Mouse (Mus musculus): Measurements from ENCODE around the gene Olfr683. TPM values are rescaled to one million over a fixed set of nuclear protein-coding genes. Genes with fewer than 3 reads are reported as not detected.
"Not testable (repeated sequence)": the region's sequence is repeated elsewhere in the genome, so short reads cannot be mapped to it uniquely, and the experiment has no call there.

Gene Olfr683
- not detected in 2 replicates for polyA plus RNA-seq (2014; fragmentation: Nextera tagmentation; extraction: Ambion mirVana)

DNA sequence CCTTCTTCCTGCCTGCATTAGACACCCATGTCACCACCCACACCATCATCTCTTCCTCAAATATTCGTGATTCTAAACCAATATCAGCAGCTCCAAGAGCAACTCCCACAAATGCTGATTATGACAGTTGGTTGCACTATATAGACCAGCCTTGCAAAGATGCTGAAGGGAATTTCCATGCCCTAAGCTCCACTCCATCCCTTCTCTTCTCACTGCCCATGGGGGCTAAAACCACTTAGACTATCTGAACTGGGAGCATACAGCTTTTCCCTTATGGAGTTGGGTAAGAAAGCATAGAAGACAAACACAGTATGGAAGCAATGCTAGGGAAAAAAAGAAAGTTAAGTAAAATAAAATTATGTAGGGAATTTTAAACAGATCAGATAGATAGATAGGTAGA lies at the start of gene Olfr683:
TSS of gene Olfr683 (minus strand) at position 101 of the 400 bp plus-strand sequence.
- 60% methylated on average over 1 of the region's 1 CpGs for WGBS

GRCm38 (mm10) chr7:105185912-105186311 lies 39.1 kb upstream of the Olfr683 start, which contains the start of gene Olfr685:
TSS of gene Olfr685 (minus strand) at chr7:105186012.
- no peak for ATAC-seq (ENCODE audit: insufficient number of reproducible peaks, insufficient read depth, low FRiP score, low read depth)
- H3K27me3 ChIP-seq (ENCODE audit: control insufficient read depth, insufficient read depth, low read length), result no peaks in the 10 kb centered on the region
- no peaks in the 10 kb centered on the region for H3K4me1 ChIP-seq (ENCODE audit: control insufficient read depth, insufficient read depth, low read length)
- no peak within 1 kb of the TSS for H3K27ac ChIP-seq (ENCODE audit: low read length)
- no peaks in the 10 kb centered on the region for H3K9me3 ChIP-seq (ENCODE audit: control insufficient read depth, low read depth, low read length)
- H3K36me3 ChIP-seq (ENCODE audit: control insufficient read depth, insufficient read depth, low read length), result no peaks in the 10 kb centered on the region
- H3K9ac ChIP-seq (replicated peaks; ENCODE audit: low read depth, low read length), result no peak within 1 kb of the TSS
- H3K4me3 ChIP-seq (ENCODE audit: low read depth, low read length), result no peak within 1 kb of the TSS
- WGBS, result 82% methylated on average over 1 of the region's 1 CpGs
- no peak within 1 kb of the TSS for H3K4me2 ChIP-seq (replicated peaks; ENCODE audit: low read depth, low read length)

More for the DNA sequence above, at the start of gene Olfr683:
- Histone ChIP-seq H3K4me3 (ENCODE audit: low read depth, low read length) (no peak within 1 kb of the TSS), H3K9me3 (ENCODE audit: control insufficient read depth, low read depth, low read length) (no peaks in the 10 kb centered on the region), H3K27me3 (ENCODE audit: control insufficient read depth, insufficient read depth, low read length) (no peaks in the 10 kb centered on the region), H3K9ac (replicated peaks; ENCODE audit: low read depth, low read length) (no peak within 1 kb of the TSS), H3K4me2 (replicated peaks; ENCODE audit: low read depth, low read length) (no peak within 1 kb of the TSS), H3K27ac (ENCODE audit: low read length) (no peak within 1 kb of the TSS), H3K36me3 (ENCODE audit: control insufficient read depth, insufficient read depth, low read length) (no peaks in the 10 kb centered on the region), H3K4me1 (ENCODE audit: control insufficient read depth, insufficient read depth, low read length) (no peaks in the 10 kb centered on the region)
- no peak for ATAC-seq (ENCODE audit: insufficient number of reproducible peaks, insufficient read depth, low FRiP score, low read depth)

- Histone ChIP-seq H3K9me3 (ENCODE audit: control insufficient read depth, low read depth, low read length) (no peaks in the 10 kb centered on the region), H3K27me3 (ENCODE audit: control insufficient read depth, insufficient read depth, low read length) (no peaks in the 10 kb centered on the region), H3K36me3 (ENCODE audit: control insufficient read depth, insufficient read depth, low read length) (no peaks in the 10 kb centered on the region), H3K27ac (ENCODE audit: low read length) (no peak overlapping the region), H3K4me2 (replicated peaks; ENCODE audit: low read depth, low read length) (no peak overlapping the region), H3K4me1 (ENCODE audit: control insufficient read depth, insufficient read depth, low read length) (no peaks in the 10 kb centered on the region), H3K9ac (replicated peaks; ENCODE audit: low read depth, low read length) (no peak overlapping the region), H3K4me3 (ENCODE audit: low read depth, low read length) (no peak overlapping the region)
- WGBS, result 55% methylated on average over 4 of the region's 4 CpGs
- ATAC-seq (ENCODE audit: insufficient number of reproducible peaks, insufficient read depth, low FRiP score, low read depth), result no peak
These were observed 24.0 kb upstream of the Olfr683 start for GRCm38 (mm10) chr7:105170773-105171172.

DNA sequence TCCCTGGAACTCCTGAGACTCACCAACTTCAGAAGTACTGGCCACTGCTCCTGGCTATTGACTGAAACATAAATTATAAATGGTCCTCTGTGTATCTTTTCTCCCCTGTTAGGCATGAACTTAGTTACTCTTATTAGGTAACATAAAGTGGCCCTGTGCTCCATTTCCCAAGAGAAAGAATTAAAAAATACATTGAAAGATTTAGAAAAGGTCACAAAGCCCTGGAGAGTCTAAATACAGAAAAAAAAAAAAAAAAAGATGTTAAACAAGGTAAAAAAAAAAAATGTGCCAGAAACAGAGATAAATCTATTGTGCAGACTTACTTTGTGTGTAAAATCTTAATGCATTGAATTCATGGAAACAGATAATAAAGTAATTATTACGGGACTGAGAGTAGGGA lies 16.7 kb upstream of the Olfr683 start, which contains the start of gene Olfr684:
TSS of gene Olfr684 (minus strand) at position 101 of the 400 bp plus-strand sequence.
- H3K9me3 ChIP-seq (ENCODE audit: control insufficient read depth, low read depth, low read length), result no peaks in the 10 kb centered on the region
- no peak within 1 kb of the TSS for H3K4me2 ChIP-seq (replicated peaks; ENCODE audit: low read depth, low read length)
- no peaks in the 10 kb centered on the region for H3K4me1 ChIP-seq (ENCODE audit: control insufficient read depth, insufficient read depth, low read length)
- no peaks in the 10 kb centered on the region for H3K27me3 ChIP-seq (ENCODE audit: control insufficient read depth, insufficient read depth, low read length)
- H3K4me3 ChIP-seq (ENCODE audit: low read depth, low read length), result no peak within 1 kb of the TSS
- H3K9ac ChIP-seq (replicated peaks; ENCODE audit: low read depth, low read length), result no peak within 1 kb of the TSS
- ATAC-seq (ENCODE audit: insufficient number of reproducible peaks, insufficient read depth, low FRiP score, low read depth), result no peak
- WGBS, result 56% methylated on average over 1 of the region's 1 CpGs
- no peaks in the 10 kb centered on the region for H3K36me3 ChIP-seq (ENCODE audit: control insufficient read depth, insufficient read depth, low read length)
- no peak within 1 kb of the TSS for H3K27ac ChIP-seq (ENCODE audit: low read length)

DNA sequence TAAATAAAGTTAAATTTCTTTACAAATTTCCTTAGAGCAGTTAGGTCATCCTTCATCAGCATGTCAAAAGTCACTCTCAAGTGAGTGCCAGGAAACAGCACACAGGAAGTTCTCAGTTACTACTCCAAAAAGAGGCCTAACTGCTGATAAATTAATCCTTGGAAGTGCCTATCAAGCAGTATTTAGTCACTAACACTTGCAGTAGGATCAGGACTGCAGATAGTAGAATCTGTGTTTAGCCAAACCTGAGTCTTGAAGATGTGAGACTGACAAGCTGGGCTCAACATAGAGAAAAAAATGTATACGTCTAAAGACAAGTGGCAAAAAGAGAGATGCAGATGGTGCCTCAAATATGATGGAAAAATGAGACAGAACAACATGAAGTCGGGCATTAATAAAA lies 5.5 kb downstream of the Olfr683 start:
- H3K4me1 ChIP-seq (ENCODE audit: control insufficient read depth, insufficient read depth, low read length), result no peaks in the 10 kb centered on the region
- no peaks in the 10 kb centered on the region for H3K27me3 ChIP-seq (ENCODE audit: control insufficient read depth, insufficient read depth, low read length)
- H3K36me3 ChIP-seq (ENCODE audit: control insufficient read depth, insufficient read depth, low read length), result no peaks in the 10 kb centered on the region
- H3K9ac ChIP-seq (replicated peaks; ENCODE audit: low read depth, low read length), result no peak overlapping the region
- no peak overlapping the region for H3K4me3 ChIP-seq (ENCODE audit: low read depth, low read length)
- no peaks in the 10 kb centered on the region for H3K9me3 ChIP-seq (ENCODE audit: control insufficient read depth, low read depth, low read length)
- H3K4me2 ChIP-seq (replicated peaks; ENCODE audit: low read depth, low read length), result no peak overlapping the region
- no peak overlapping the region for H3K27ac ChIP-seq (ENCODE audit: low read length)
- no peak for ATAC-seq (ENCODE audit: insufficient number of reproducible peaks, insufficient read depth, low FRiP score, low read depth)
- 61% methylated on average over 2 of the region's 2 CpGs for WGBS

DNA sequence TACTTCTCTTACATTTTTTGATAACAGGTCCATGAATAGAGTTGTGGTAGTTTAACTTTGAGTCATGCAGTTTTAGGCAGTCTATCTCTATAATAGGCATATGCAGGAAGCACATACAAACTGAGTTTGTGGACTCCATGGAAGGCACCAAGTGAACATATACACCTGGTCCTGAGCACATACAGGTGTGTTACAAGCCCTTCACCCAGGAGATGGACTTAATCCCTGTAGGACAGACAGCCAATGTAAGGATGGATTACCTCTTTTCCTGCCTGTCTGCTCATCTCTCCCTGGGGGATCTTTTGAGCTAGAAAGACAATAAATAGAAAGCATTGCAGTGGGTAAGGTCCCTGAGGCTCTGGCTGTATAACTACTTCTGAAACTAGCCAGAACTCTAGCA lies 30.3 kb downstream of the Olfr683 start, which contains the start of gene Olfr681:
TSS of gene Olfr681 (plus strand) at position 301 of the 400 bp plus-strand sequence.
- H3K36me3 ChIP-seq (ENCODE audit: control insufficient read depth, insufficient read depth, low read length), result no peaks in the 10 kb centered on the region
- no peak within 1 kb of the TSS for H3K27ac ChIP-seq (ENCODE audit: low read length)
- H3K4me2 ChIP-seq (replicated peaks; ENCODE audit: low read depth, low read length), result no peak within 1 kb of the TSS
- no peaks in the 10 kb centered on the region for H3K27me3 ChIP-seq (ENCODE audit: control insufficient read depth, insufficient read depth, low read length)
- no peaks in the 10 kb centered on the region for H3K9me3 ChIP-seq (ENCODE audit: control insufficient read depth, low read depth, low read length)
- H3K9ac ChIP-seq (replicated peaks; ENCODE audit: low read depth, low read length), result no peak within 1 kb of the TSS
- H3K4me3 ChIP-seq (ENCODE audit: low read depth, low read length), result no peak within 1 kb of the TSS
- H3K4me1 ChIP-seq (ENCODE audit: control insufficient read depth, insufficient read depth, low read length), result no peaks in the 10 kb centered on the region
- ATAC-seq (ENCODE audit: insufficient number of reproducible peaks, insufficient read depth, low FRiP score, low read depth), result no peak

- H3K9ac ChIP-seq (replicated peaks; ENCODE audit: low read depth, low read length); H3K36me3 ChIP-seq (ENCODE audit: control insufficient read depth, insufficient read depth, low read length); ATAC-seq (ENCODE audit: insufficient number of reproducible peaks, insufficient read depth, low FRiP score, low read depth): not testable (repeated sequence)
These were observed 54.1 kb downstream of the Olfr683 start, which contains the start of gene Olfr680-ps1 for GRCm38 (mm10) chr7:105092717-105093116. TSS of gene Olfr680-ps1 (minus strand) at chr7:105092817.

More at GRCm38 (mm10) chr7:105092717-105093116, 54.1 kb downstream of the Olfr683 start, which contains the start of gene Olfr680-ps1:
- H3K27ac ChIP-seq (ENCODE audit: low read length); H3K4me2 ChIP-seq (replicated peaks; ENCODE audit: low read depth, low read length); H3K9me3 ChIP-seq (ENCODE audit: control insufficient read depth, low read depth, low read length); H3K4me3 ChIP-seq (ENCODE audit: low read depth, low read length); H3K27me3 ChIP-seq (ENCODE audit: control insufficient read depth, insufficient read depth, low read length); H3K4me1 ChIP-seq (ENCODE audit: control insufficient read depth, insufficient read depth, low read length): not testable (repeated sequence)
